Mouse (Mus musculus): ENCODE data around the gene Nfasc.

Nfasc gene

DNA sequence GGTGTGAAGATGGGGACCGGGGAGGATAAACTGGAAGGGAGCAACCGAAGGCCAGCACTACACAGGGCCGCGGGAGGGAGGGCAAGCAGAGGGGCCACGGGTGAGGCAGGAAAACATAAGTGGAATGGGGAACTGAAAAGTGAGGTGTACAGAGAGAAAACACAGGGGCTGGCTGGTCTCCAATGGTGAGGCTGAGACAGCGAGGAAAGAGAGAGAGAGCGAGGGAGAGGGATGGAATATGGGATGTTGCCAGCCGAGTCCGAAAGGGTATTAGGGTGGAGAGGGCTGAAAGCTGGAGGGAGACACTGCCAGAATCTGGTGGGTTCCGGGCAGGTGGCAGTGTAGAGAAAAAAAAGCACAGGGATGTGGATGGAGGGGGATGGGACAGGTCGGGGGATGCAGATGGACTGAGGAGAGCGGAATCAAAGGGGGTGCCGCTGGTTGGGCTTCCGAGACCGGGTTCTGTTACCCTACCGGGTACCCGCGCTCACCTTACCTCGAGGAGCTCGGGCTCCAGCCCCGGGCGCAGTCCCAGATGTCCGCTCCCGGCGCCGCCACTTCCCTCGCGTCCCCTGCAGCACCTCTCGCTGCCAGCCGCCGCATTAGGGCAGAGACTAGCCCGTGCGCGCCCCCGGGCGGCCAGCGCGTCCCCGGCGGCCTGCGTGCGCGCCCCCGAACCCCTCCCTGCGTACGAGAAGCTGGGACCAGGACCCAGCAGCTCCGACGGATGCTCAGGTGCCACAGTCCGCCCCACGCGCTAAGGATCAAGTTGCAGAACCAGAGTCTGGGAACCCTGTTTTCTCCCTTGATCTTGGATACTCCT lies at the start of gene Nfasc:
Gene Nfasc, minus strand, starts transcription at position 623 of the 823 bp plus-strand sequence.
- peak; percentile 35 for DNase-seq

DNA sequence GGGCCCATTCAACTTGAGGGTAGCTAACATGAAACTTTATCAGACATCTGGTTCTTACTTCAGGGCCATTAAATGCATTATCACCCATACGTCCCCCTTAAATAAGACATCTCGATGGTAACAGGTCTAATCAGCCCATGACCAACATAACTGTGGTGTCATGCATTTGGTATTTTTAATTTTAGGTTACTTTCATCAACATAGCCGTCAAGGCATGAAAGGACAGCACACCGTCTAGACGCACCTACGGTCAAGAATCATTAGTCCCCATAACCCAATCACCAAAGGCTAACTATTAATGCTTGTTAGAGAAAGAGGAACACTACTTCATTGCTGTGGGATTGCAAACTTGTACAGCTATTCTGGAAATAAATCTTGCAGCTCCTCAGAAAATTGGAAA lies 49.5 kb upstream of the Nfasc start:
- DNase-seq = no peak

DNA sequence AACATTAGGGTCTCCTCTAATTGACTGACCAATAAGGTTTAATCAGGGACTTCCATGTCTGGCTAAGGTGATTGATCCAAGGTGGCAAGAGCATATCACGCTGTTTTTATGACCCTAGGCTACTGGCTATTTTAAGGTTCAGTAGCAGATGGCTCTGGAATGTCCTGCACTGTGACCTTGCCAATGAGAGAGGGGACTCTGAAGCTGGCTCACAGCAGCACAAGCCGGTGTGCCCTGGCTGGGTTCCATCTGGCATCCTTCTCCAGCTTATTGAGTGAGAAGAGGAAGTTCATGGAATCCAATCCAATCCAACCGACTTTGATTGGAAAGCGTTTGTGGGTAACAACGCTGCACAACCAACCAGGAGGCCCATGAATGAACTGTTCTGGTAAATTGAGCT lies 45.3 kb upstream of the Nfasc start:
- no peak for DNase-seq

DNA sequence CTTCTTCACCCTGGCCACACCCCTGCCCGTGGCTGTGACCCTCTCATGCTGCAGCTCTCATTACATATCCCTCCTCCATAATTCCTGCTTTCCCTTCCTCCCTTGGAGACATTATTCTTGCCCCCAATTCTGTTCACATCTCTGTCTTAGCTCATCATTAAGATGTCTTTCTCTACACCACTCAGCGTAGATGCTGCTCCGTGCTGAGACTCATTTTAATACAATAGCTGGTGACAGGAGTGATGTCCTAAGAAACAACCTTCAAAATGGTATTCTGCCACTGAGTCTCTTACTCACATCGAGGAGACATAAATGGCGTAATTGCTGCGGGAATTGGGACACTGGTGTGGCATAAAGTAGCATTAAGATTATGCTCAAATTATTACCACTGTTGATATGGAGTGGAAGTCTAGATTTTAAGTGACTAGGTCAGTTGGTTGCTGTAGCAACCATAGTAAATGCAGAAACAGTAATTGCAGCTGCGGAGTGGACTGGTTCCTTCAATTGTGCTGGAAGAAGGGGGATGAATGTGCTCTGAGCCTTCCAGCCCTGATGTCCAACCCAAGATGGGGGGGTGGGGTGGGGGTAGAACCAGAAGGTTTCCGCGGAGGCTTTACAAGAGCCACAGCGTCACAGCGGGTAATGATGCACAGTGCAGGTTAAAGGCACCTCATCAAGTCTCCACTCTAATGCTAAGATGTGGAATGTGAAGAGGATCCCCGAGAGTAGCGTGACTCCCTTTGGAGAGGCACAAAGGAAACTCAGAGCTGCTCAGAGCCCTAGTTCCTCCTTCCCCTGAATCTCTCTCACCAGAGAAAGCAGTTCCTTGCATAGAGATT lies 40.2 kb upstream of the Nfasc start:
- DNase-seq = no peak

DNA sequence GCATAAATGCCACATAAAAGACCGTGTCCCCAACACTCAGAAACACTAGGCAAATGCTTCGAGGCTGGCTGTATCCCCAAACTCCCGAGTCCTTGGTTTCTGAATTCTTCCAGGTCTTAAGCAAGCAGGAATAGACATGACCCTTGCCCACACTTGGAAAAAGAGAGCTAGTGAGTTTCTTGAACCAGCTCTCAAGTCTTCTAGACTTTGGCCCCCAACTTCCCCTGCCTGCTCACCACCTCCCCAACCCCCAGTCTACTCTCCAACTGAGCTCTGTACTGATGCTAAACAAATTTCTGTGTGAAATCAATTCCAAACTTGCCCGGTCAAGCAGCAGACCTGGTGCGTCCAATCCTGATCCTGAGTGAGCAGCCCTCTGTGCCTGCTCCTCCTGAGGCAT lies 39.4 kb upstream of the Nfasc start:
- peak; percentile 8 for DNase-seq

DNA sequence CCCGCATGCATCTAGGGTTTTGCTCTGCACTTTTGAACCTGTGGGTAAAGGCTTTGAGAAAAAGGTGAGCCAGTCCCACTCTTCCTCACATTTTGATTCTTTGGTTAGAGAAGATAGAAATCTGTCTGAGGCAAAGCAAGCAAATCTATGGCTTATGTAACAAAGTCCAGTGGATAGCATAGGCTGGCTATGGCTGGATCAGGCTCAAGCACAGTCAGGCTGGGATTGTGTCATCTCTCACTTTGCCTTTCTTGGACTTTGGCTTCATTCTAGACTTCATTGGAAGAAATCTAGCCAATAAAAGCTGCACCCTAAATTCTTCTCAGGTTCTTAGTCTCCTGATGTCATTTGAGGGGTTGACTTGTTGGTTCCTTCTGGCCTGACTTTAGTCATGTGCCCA lies 38.7 kb upstream of the Nfasc start:
- peak; percentile 5 for DNase-seq

DNA sequence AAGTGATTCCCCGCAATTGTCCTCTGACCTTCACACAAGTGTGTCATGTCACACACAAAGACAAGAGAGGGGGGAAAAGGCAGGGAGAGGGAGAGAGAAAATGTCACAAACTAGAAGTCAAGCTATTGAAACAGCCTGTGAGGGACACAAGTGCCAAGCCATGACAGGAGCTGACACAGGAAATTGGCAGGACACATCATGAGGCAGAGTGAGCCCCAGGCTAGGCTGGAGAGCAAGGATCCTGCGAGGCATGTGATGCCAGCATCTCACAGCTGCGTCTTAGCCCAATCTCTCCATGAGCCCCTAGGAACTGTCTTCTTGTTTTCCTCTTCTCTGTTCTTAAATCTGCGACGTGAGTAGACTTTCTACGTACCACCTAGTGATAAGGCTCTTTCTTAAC lies 33.4 kb upstream of the Nfasc start:
- no peak for DNase-seq

DNA sequence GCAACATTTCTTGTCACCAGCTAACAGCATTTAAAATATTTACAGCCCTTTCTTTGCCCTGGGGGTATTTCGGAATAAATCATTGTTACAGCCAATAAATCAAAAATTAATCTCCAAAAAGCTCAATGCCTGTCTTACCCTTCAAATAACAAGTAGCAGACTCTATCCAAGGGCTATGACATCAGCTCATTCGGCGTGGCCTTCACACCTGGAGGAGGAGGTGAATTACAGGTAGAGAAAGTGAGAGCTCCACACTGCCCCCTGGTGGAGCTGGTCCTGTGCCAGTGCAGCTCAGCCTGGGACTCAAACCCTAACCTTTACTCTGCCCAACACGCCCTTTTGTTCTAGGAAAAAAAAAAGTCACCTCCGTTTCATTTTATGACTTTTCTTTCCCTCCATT lies 29.8 kb upstream of the Nfasc start:
- peak; percentile 57 for DNase-seq

DNA sequence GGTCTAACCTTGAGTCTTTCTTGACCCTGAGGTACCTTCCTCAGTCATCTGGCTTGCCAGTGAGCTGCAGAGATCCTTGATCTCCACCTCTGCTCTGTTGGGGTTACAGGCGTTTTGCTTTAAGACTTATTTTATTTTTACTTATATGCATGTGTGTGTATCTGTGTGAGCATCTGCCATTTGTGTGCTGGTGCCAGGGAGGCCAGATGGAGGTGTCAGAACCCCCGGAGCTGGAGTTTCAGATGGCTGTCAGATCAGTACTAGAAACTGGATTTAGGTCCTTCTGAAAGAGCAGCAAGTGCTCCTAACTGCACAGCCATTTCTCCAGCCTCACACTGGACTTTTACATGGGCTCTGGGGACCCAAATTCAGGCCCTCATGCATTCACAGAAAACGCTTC lies 28.0 kb upstream of the Nfasc start:
- DNase-seq = no peak

DNA sequence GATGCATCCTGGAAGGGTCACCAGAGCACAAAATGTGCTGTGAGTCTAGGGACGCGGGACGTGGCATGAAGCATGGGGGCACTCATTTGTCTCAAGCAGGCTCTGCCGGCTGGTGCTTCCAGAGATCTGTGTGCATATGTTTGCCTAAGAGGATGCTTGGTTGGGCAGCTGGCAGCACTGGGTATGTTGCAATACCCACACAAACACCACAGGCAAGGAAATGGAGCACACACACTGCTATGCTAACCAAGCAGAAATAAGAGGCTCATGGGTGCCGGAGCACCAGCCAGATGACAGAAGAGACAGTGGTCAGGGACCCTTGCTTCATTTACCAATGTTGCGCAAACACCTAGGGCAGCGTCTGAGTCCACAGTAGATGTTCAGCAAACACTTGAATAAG lies 25.8 kb upstream of the Nfasc start:
- DNase-seq = no peak

DNA sequence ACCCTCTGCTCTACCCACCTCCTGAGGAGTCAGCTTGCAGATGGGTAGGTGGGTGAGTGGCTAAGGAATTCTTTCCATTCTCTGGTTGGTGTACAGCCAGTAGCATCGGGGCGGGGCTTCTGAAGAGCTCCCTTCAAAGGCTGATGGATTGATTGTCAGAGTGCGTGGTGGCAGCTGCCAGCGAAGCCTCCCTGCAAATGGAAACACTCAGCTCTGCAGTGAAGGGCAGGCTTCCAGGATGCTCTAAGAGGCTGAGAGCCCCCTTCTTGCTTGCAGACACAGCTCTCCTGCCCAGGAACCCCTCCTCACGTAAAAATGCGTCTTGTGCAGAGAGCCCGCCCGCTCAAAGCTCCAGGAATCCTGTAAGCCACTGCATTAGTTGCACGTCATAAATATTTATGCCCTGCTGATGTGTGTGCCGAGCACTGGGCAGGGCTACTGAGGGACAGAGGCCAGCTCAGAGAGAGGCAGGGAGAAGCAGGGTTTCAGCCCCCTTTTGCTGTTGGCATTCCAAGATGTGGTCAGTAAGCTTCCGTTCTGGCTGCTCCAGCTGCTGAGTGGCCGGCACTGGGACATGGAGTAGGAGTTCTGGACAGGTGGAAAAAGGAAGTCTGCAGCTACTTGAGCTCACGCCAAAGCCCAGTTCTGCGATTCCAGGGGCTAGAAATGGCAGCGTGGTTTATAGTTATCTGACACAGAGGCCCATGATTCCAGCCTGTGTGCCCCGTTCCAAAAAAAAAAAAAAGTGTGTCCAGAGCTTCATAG lies 24.5 kb upstream of the Nfasc start:
- no peak for DNase-seq

DNA sequence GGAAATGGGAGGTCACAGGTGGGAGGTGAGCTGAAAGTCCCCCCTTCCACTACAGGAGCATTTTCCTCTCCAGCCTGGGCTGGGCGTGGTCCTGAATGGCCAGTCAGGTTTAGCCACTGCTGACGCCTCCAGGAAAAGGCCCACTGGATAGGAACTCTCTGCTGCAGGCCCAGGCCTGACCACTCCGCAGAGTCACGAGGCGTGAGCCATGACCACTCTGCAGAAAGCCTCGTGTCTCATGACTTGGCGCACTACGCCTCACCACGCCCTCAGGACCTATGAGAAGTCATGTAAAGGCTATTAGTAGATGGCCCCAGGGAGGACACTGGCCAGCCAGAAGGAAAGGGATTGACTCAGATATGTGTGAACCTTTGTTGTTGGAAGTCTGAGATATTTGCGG lies 23.6 kb upstream of the Nfasc start:
- no peak for DNase-seq

DNA sequence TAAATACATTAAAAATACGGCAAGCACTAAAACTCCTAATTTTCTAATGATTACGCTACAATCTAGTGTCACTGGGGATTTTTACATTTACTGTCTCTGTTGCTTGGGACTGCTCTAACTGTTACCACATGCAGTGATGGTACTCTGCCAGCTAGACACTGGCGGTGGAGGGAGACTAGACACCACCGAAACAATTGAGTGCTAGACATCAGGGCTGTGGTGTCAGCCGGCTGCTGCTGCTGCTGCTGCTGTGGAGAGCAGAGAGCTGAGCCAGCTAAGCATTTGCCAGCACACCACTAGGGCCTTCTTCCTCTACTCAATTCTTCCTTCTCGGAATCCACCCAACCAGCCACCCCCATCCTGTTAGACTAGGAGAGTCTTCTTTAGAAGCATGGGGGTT lies 17.8 kb upstream of the Nfasc start:
- no peak for DNase-seq

DNA sequence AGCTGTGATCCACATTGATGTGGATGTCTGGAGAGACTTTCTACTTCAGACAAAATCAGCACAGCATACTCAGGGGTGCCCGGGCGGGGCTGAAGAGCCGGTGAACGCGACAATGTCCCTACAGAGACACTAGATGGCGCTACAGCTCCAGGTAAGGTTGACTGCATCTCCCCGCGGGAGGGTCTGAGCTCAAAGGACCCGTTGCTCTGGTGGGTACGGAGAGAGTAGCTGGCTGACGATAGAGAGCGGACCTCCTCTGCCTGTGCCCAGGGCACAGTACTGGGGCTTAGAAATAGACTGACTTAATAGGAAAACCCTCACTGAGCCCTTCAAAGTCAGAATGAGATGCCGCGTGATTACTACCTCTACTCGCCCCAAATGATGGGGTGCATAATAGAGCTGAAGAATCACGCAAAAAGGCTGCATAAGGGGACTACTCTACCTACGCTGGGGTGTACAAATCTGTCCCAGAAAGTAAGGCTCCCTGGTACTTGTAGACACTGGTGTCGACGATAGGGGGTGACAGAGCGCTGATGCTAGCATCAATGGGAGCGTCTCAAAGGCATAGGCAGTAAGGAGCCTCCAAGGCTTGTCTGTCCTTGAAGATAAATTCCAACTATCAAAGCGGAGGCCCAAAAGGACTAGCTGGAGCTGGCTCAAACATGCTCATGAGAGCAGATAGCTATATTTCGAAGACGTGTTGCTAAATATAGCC lies 17.2 kb upstream of the Nfasc start:
- peak; percentile 55 for DNase-seq

DNA sequence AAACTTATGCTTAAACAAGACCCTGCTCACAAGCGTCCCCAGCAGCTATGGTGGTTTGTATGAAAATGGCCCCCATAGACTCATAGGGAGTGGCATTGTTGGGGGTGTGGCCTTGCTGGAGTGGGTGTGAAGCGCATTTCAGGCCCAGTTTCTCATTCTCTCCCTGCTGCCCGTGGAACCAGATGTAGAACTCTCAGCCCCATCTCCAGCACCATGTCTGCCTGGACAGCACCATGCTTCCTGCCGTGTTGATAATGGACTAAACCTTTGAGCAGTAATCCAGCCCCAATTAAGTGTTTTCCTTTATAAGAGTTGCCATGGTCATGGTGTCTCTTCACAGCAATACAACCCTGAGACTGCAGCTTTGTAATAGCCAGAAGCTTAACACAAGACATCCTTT lies 13.6 kb upstream of the Nfasc start:
- no peak for DNase-seq

DNA sequence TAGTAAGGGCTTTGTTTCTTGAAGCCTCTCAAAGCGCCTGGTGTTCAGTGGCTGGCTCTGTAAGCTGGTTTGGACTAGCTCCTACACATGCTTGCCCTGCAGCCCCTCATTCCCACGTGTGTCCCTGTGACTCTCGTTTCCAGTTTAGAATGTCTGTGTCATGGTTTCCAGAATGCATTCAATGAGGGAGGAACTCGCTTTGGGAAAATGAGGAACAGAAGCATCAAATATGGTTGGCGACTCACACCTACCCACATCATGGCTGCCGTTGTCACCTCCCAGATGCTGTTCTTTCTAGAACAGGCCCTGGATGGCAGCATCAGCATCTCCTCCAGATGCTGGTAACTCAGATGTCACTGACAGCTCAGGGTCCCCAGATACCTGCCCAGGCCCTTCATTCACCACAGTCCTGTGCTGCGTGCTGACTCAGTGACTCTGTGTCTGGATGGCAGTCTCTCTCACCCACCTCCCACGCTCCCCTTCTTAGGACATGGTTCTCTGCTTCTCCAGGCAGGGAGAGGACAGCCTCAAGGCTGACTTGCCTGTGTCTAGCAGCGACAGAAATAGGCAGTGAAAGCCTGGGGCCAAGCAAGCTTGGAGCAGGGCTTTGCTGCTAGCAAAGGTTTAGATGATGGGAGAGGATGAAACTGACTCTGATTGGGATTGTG lies 7.8 kb upstream of the Nfasc start:
- DNase-seq = no peak

DNA sequence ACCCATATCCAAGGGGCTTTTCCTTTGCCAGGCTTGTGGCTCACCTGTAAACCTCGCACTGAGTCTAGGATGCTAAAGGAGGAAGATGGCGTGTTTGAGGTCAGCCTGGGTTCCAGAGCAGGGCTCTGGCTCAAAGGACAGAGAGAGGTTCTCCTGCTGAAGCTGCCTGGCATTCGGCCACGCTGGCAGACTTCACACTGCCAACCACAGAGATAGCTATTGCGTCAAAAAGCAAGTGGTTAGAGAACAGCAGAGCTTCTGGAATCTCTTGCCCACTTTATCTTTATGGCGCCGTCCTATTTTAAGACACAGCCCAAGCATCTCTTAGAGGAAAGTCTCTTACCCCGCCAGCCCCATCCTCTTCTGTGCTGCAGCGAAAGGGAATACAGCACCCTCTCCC lies 4.7 kb upstream of the Nfasc start:
- DNase-seq = no peak

DNA sequence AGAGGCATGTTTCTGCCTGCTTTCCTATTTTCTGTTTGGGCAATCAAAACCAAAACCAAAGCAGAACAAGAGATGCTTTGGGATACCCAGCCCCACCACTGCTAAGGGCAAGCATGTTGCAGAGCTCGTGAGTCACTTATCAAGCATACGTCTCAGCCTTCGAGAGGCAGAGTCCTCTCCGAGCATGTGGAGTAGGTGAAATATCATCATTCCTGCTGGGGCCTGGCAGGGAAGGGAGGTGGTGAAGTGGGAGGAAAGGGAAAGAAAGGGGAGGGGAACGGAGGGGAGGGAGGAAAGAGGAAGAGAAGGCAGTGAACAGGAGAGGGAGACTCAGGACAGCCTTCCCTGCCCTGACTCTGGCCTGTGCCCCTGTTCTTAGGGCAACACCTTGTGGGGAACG lies 4.0 kb upstream of the Nfasc start:
- DNase-seq = no peak

DNA sequence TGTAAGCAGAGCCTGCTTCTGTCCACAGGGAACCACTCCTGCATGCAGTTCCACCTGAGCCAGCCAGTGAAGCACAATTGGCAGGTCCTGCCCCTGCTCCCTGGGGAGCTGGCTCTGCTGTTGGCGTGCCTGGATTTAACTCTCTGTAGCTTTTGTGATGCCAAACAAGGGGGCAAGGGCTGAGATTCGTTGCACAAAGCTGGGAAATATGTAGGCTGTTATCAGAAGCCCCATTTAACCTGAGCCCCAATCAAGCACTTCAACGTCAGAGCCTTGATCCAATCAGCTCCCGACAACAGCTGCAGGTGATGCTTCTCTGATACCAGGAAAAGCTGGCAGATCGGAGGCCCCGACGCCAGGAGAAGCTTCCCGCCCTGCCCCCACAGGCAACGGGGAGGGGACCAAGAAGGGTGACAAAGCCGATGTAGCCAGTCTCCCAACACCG lies 2.5 kb downstream of the Nfasc start:
- DNase-seq = no peak

DNA sequence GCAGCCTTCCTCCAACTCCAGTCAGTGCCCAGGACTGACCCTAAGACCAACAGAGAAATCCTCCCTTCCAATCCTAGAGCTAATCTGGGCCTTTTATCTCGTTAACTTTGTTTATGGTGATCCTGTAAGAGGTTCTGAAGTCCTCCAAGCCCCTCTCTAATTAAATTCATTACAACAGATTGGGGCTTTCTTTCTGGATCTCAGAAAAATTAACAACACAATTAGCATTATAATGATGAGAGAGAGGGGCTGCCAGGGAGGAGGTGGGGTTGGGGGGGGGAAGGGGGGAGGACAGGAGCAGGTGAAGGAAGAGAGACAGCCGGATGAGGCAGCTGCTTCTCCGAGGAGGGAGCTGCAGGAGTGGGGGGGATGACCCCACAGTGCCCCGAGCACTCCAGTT lies 5.4 kb downstream of the Nfasc start:
- no peak for DNase-seq

DNA sequence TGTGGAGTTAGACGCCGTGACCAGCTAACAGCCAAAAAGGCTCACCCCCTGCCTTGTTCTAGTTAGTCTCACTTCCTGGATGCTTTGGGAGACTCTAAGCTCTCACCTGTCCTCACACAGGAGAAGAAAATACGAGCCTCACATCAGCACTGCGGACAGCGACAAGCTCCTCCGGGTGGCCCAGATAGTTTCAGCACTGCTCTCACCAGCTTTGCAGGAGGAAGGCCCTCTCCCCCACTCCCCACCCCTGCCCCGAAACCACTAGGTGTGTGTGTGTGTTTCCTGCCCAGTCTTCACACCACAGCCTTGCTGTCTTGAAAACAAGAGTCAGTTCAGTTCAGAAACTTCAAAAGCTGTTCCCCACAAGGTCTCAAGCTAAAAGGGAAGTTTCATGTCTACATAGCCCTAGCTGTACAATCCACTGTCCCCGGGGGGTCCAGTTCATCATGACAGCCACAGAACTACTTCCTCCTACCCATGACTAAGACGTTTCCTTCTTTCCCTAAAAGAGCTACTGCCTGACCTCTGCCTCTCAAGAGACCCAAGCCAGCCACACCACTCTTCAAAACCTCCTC lies 7.6 kb downstream of the Nfasc start:
- peak; percentile 8 for DNase-seq

DNA sequence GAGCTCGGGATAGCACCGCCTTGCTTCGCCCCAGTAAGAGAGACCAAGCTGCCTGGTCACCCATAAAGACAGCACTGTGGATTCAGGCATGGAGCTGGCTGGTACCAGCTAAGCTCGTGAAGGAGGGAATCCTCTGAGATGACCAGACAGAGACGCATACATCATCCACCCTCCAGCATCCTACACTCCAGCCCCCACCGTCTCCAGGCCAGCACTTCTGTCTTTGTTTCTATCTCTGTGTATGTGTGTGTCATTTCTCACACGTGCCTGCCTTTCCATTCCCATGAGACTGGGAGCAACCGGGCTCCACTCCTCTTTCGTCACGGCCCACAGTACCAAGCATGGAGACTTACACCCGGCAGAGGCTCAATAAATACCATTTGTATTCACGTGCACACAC lies 9.3 kb downstream of the Nfasc start:
- no peak for DNase-seq
